Mouse (Mus musculus): Measurements from ENCODE around the gene Palmd. TPM values are rescaled to one million over a fixed set of nuclear protein-coding genes. Genes with fewer than 3 reads are reported as not detected.

Palmd gene
- polyA plus RNA-seq, 1 experiment: 7.9 TPM

DNA sequence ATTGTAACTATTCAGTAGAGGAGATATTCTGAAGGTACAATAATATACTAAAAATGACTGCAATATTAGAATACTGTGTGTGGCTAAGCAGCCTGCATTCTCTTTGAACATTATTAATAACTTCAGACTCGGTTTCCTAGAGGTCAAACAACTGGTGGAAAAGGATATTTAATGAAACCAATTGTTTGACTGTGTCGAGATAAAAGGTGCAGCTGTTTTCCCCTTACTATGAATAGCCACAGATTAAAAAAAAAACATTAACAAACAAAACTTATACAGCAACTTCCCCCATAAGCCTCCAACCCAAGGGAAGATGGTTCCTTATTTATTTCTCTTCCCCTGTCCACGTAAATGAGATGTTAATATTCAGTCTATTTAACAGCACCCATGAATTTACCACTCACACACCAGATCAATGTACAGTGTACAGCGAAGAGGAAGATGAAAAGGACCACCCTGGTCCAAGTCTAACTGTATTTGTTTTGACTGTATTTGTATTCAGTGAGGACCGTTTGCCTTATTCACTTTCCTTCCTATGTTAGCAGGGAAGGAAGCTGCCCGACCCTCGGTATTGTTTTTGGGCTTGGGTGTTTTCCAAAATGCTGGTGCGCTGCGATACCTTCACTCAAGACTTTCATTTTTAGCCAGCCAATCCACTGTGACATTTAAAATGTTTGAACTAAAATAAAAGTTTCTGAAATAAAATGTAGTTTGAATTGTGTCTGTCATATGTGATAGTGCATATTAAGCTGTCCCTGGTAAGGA is 13.2 kb upstream of the Palmd start:
- DNase-seq (ENCODE audit: low read depth): no peak
- no peak for TF ChIP-seq CTCF (IDR thresholded peaks at IDR 0.05; ENCODE audit: borderline replicate concordance, extremely low read depth, insufficient read depth, insufficient read length)
- TF ChIP-seq POLR2A (IDR thresholded peaks at IDR 0.05; ENCODE audit: borderline replicate concordance, extremely low read depth, insufficient read depth, insufficient read length, poor library complexity, severe bottlenecking): no peak

GRCm38 (mm10) chr3:116969786-116970185 is 999 bp upstream of the Palmd start:
- TF ChIP-seq CTCF (IDR thresholded peaks at IDR 0.05; ENCODE audit: borderline replicate concordance, extremely low read depth, insufficient read depth, insufficient read length) (no peak), POLR2A (IDR thresholded peaks at IDR 0.05; ENCODE audit: borderline replicate concordance, extremely low read depth, insufficient read depth, insufficient read length, poor library complexity, severe bottlenecking) (no peak)
- peak; percentile 45 for DNase-seq (ENCODE audit: low read depth)

- no peak for DNase-seq (ENCODE audit: low read depth)
- TF ChIP-seq POLR2A (IDR thresholded peaks at IDR 0.05; ENCODE audit: borderline replicate concordance, extremely low read depth, insufficient read depth, insufficient read length, poor library complexity, severe bottlenecking) (no peak), CTCF (IDR thresholded peaks at IDR 0.05; ENCODE audit: borderline replicate concordance, extremely low read depth, insufficient read depth, insufficient read length) (no peak)
Observed at GRCm38 (mm10) chr3:116969003-116969402, 216 bp upstream of the Palmd start.

DNA sequence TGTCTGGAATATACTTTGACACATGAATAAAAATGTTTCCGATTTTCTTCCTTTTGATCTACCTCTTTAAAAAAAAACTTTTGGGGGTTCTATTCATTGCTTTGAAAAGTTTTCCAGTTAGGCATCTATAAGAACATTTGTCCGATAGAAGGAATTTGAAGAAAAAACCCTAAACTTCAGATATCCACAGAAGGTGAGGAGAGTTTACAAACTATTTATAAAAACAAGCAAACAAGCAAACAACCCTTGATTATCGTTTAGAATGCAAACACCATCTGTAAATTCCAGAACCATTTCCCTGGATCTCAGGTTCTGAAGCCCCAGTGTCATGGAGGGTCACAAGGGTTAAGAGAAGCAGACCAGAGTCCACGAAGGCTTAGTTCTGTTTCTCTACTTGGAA is 820 bp downstream of the Palmd start, which contains the start of gene 4930455H04Rik:
4930455H04Rik (plus strand) TSS at position 301 of the 400 bp plus-strand sequence.
- TF ChIP-seq POLR2A (IDR thresholded peaks at IDR 0.05; ENCODE audit: borderline replicate concordance, extremely low read depth, insufficient read depth, insufficient read length, poor library complexity, severe bottlenecking) (no peak), CTCF (IDR thresholded peaks at IDR 0.05; ENCODE audit: borderline replicate concordance, extremely low read depth, insufficient read depth, insufficient read length) (no peak)
- DNase-seq (ENCODE audit: low read depth): no peak

- DNase-seq (ENCODE audit: low read depth): no peak
- TF ChIP-seq POLR2A (IDR thresholded peaks at IDR 0.05; ENCODE audit: borderline replicate concordance, extremely low read depth, insufficient read depth, insufficient read length, poor library complexity, severe bottlenecking): no peak
- TF ChIP-seq CTCF (IDR thresholded peaks at IDR 0.05; ENCODE audit: borderline replicate concordance, extremely low read depth, insufficient read depth, insufficient read length): no peak
Observed at GRCm38 (mm10) chr3:116967436-116967835, 1.4 kb downstream of the Palmd start.

DNA sequence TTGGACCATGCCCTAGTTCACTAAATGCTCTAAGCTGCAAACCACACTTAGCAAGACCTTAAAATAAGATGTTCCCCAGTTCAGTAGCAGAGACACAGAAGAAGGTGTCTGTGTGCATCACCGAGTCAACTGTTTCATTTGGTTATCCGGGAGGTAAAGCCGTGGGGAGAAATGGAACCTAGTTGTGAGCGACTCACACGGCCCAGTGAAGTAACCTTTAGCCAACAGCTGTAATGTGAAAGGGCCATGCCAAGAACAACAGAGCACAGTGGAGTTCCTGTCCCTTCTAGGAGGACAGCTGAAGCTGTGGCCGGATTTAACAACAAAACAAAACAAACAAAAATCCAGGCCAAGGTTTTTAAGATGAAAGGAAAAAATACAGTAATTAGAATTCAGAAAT is 2.0 kb downstream of the Palmd start:
- DNase-seq (ENCODE audit: low read depth): peak; percentile 49

GRCm38 (mm10) chr3:116966225-116966624 is 2.6 kb downstream of the Palmd start:
- DNase-seq (ENCODE audit: low read depth): peak; percentile 86
- no peak for TF ChIP-seq POLR2A (IDR thresholded peaks at IDR 0.05; ENCODE audit: borderline replicate concordance, extremely low read depth, insufficient read depth, insufficient read length, poor library complexity, severe bottlenecking)
- TF ChIP-seq CTCF (IDR thresholded peaks at IDR 0.05; ENCODE audit: borderline replicate concordance, extremely low read depth, insufficient read depth, insufficient read length): peak; percentile 59; the same call in 1 of the 2 replicates

More for the DNA sequence above, 2.0 kb downstream of the Palmd start:
- no peak for TF ChIP-seq POLR2A (IDR thresholded peaks at IDR 0.05; ENCODE audit: borderline replicate concordance, extremely low read depth, insufficient read depth, insufficient read length, poor library complexity, severe bottlenecking)
- TF ChIP-seq CTCF (IDR thresholded peaks at IDR 0.05; ENCODE audit: borderline replicate concordance, extremely low read depth, insufficient read depth, insufficient read length): no peak

- DNase-seq (ENCODE audit: low read depth): peak; percentile 53
- no peak for TF ChIP-seq CTCF (IDR thresholded peaks at IDR 0.05; ENCODE audit: borderline replicate concordance, extremely low read depth, insufficient read depth, insufficient read length)
- TF ChIP-seq POLR2A (IDR thresholded peaks at IDR 0.05; ENCODE audit: borderline replicate concordance, extremely low read depth, insufficient read depth, insufficient read length, poor library complexity, severe bottlenecking): no peak
Observed at GRCm38 (mm10) chr3:116964426-116964825, 4.4 kb downstream of the Palmd start.

DNA sequence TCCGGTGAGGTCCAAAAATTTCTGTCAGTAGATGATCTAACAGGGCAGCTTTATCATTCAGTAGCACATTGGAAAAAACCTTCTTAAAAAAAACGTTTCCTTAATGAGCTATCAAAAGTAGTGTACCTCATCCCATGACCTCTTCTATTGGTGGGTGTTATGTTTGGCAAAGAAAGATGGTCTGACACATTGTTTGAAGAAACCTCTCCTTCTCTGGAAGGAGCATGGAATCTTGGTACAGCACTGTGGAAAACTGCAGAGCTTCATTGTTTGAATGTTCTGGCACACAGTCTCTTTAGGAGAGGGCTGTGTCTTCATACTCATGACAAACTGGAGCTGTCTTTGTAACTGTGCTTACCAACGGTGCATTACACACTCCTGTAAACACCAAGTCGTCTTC is 5.6 kb downstream of the Palmd start:
- DNase-seq (ENCODE audit: low read depth): no peak
- TF ChIP-seq CTCF (IDR thresholded peaks at IDR 0.05; ENCODE audit: borderline replicate concordance, extremely low read depth, insufficient read depth, insufficient read length): no peak
- no peak for TF ChIP-seq POLR2A (IDR thresholded peaks at IDR 0.05; ENCODE audit: borderline replicate concordance, extremely low read depth, insufficient read depth, insufficient read length, poor library complexity, severe bottlenecking)

GRCm38 (mm10) chr3:116961354-116962142 is 7.2 kb downstream of the Palmd start:
- DNase-seq (ENCODE audit: low read depth): no peak

GRCm38 (mm10) chr3:116960414-116960813 is 8.4 kb downstream of the Palmd start:
- TF ChIP-seq CTCF (IDR thresholded peaks at IDR 0.05; ENCODE audit: borderline replicate concordance, extremely low read depth, insufficient read depth, insufficient read length): no peak
- no peak for TF ChIP-seq POLR2A (IDR thresholded peaks at IDR 0.05; ENCODE audit: borderline replicate concordance, extremely low read depth, insufficient read depth, insufficient read length, poor library complexity, severe bottlenecking)

More at GRCm38 (mm10) chr3:116961354-116962142, 7.2 kb downstream of the Palmd start:
- TF ChIP-seq CTCF (IDR thresholded peaks at IDR 0.05; ENCODE audit: borderline replicate concordance, extremely low read depth, insufficient read depth, insufficient read length): no peak
- TF ChIP-seq POLR2A (IDR thresholded peaks at IDR 0.05; ENCODE audit: borderline replicate concordance, extremely low read depth, insufficient read depth, insufficient read length, poor library complexity, severe bottlenecking): no peak

More at GRCm38 (mm10) chr3:116960414-116960813, 8.4 kb downstream of the Palmd start:
- no peak for DNase-seq (ENCODE audit: low read depth)
